Mouse (Mus musculus) testis, postnatal 10 days (tissue): ENCODE data around the gene Amh.

ENCODE experiments used
- DNase-seq: peaks from one replicate; pipeline ENCODE4 v3.0.0; 2021; ENCODE audit warnings: low spot score

Gene Amh

DNA sequence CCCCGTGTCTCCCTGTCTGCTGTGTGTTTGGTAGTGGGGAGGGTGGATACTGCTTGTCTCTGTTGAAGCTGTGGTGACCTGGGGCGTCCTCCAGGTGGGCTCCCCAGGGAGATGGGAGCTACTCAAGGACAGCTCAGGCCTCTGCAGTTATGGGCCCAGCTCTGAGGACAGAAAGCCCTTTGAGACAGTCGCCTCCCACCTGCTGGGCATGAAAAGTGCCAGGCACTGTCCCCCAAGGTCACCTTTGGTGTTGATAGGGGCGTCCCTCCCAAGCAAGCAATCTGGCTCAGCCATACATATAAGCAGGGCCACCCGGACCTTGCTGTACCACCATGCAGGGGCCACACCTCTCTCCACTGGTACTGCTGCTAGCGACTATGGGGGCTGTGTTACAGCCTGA lies at the start of gene Amh:
Gene Amh, plus strand, starts transcription at position 328 of the 400 bp plus-strand sequence.
- peak; percentile 69 for DNase-seq

DNA sequence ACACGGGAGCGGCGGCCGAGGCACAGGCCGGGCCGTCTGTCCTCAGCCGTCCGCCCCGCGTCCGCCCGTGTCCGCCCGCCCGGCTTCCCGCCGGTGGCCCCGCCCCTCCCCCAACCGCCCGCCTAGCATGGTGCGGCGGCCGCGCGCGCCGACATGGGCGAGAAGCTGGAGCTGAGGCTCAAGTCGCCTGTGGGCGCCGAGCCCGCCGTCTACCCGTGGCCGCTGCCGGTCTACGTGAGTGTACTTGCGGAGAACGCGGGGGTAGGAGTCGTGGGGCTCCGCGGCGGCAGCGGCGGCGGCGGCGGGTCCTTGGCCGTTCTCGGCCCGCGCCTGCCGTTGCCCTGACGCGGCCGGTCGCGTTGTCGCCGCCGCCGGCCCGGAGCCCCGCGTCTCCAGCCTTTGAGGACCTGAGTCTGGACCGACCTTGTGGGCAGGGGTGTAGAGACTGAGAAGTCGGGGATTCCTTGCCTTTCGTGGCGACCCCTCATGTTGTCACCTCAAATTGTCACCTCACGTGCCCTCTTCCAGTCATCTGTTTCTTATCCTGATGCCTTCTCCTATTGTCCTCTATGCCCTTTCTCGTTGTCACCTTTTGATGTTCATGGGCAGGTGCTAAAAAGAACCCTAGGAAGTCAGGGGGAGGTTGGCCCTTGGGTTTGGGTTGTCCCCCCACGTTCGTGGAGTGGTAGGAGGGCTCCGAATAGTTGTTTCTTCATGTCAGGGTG lies 49.6 kb upstream of the Amh start:
- no peak for DNase-seq

DNA sequence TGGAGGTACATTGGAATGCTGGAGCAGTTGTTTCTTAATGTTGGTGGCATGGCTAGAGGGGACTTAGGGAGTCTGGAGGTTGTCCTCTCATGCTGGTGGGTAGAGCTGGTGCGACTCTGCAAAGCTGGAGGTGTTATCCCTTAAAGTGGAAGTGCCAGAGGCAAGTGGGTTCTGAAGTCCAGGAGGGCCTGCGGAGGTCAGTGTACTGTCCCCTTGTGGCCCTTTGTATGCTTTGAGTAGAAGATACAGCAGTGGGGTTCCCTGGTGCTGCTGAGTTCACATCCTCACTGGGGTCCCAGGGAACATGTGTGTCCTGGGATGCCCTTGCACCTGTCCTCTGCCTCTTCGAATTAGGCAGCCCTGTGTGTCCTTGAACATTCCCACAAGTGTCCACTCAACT lies 48.9 kb upstream of the Amh start:
- no peak for DNase-seq

DNA sequence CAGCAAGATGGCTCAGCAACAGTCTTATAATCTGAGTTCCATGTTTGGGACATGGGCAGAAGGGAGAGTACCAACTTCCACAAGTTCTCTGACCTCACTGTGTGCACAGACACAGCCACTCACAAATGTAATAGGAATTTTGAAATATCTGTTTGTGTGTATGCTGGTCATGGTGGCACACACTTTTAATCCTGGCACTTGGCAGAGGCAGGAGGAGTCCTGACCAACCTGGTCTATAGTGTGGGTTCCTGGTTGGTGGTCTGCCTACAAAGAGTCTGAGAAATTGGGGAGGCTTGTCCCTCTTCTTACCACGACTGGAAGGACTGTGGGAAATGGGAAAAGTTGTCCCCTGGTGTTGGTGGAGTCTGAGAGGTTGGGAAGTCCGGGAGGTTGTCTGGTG lies 48.5 kb upstream of the Amh start:
- no peak for DNase-seq

DNA sequence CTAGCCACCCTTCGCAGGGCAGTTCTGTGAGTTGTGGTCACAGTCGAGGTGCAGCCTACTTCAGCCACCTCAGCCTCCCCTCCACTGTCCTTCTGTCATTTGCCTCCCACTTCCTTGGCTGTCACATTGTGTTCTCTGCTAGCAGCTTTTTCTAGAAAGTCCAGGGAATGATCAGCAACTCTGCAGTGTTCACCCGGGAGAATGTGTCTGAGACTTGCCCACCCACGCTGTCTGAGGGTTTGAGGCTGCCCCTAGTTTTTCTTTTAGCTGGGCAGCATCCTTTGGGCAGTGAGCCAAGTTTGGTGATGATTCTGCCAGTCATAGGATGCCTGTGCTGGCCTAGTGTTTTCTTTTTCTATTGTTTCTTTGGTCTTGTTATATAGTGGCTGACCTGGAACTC lies 48.1 kb upstream of the Amh start:
- DNase-seq, result peak; percentile 63

DNA sequence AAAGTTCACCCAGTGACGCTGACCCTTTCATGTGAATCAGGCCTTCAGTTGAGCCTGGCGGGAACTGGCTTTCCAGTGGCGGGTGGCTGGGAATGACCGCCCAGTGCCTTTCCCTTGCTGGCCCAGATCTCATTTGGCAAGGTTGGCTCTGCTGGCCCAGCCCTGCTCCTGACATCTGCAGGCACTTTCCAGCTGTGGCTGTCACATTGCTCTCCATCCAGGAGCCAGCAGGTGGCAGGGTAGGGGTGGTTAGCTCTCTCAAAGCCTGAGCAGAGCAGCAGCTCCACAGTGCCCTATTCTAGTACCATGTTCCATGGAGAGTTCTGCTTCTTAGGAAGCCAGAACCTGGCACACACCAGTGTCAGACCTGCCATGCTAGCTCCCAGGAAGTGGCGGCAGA lies 47.3 kb upstream of the Amh start:
- DNase-seq, result peak; percentile 79

DNA sequence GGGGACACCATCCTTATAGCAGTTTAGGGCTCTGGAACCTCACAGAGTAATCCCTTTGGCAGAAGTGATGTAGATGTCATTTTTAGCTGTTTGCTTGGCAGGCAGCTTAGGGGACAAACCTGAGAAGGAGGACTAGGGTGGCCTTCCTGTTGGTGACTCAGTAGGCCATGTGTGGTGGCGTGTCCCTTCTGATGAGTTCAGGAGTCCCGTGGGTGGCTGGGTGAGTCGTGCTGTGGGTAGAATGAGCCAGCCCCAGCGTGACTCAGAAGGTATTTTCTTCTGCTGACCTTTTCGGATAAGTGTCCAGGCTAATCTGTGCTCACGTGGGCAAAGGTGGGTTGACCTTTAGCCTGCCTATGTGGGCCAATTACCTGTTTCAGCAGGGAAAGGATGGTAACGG lies 46.4 kb upstream of the Amh start:
- DNase-seq, result no peak

DNA sequence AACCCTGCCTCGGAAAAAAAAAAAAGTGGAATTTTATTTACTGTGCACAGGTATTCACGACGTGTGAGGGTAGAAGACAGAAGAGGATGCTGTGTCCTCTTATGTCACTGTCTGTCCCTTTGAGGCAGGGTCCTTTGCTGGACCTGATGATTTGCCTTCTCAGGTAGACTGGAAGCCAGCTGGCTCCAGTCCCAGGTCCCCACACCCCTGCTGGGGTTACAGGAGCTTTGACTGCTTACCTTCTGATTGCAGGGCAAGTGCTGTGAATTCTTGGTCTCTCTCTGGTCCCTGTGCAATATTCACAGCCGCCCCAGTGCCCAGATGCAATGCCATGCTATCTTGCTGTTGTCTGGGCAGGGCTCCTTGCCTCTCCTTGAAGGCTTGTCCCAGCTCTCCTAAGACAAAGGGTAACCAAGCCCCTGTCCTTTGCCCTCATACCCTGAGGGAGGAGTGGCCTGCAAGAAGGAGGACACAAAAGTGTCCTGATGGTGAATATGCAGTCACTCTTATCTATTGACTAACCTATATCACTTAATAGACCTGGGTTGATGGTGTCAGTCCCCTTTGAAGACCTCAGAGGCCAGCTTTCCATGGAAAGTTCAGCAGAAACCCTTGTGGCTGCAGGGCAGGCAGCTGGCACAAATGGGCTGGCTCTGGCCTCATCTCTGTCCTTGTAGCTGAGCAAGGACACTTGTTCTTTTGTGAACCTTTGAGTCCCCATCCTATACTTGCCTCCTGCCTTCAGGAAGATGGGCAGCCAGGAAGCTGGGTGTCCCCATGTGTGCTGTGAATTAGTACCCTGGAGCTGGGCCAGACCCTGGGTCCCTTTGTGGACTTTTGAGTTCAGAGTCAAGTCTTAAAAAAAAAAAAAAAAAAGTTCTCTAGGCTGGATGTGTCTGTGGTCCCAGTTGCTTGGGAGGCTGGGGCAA lies 44.2 kb upstream of the Amh start:
- no peak for DNase-seq

DNA sequence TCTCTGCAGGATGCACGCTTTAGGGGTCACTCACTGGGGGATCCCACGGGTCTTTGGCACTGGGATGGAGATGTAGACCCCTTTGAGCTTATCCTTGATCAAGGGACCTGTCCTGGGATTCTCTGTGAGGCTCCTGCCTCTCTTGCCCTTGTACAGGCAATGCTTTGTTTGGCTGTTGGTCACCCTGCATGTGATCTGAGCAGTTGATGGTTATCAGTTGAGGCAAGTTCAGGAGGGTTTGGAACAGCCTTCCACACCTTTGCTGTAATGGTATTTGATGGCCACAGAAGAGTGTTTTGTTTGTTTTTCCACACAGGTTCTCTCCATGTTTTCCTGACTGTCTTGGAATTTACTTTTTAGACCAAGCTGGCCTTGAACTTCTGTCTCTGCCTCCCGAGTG lies 43.2 kb upstream of the Amh start:
- DNase-seq, result no peak

DNA sequence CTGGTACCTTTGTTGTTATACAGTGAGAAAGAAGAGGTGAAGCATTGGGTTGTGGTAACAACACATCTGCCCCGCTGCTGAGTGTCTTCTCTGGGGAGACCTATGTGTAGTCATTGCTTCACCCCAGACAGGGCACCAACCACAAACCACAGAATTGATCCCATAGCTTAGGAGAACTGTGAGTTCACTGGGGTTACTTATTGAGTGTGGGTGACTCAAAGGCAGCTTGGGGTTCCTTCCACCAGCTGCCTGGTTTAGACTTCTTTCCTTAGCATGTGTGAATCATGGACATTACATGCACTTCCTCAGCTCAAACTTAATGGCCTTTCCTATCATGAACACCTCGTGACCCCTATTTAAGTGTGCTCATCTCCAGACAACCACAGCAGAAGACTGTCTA lies 41.5 kb upstream of the Amh start:
- no peak for DNase-seq

DNA sequence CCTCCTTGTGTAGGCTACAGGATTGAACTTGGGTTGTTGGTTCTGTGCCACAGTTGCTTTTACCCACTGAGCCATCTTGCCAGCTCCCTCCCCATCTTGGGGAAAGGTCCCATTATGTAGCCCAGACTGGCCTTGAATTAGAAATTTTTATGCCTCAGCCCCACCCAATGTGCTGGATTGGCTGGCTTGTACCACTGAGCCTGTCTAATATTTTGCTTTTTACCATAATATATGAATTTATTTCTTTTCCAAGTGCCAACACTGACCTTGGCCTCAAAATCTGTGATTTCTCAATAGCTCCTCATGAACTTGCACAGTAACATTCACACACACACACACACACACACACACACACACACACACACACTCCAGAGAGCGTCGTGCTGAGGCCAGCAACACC lies 39.3 kb upstream of the Amh start:
- DNase-seq, result no peak

DNA sequence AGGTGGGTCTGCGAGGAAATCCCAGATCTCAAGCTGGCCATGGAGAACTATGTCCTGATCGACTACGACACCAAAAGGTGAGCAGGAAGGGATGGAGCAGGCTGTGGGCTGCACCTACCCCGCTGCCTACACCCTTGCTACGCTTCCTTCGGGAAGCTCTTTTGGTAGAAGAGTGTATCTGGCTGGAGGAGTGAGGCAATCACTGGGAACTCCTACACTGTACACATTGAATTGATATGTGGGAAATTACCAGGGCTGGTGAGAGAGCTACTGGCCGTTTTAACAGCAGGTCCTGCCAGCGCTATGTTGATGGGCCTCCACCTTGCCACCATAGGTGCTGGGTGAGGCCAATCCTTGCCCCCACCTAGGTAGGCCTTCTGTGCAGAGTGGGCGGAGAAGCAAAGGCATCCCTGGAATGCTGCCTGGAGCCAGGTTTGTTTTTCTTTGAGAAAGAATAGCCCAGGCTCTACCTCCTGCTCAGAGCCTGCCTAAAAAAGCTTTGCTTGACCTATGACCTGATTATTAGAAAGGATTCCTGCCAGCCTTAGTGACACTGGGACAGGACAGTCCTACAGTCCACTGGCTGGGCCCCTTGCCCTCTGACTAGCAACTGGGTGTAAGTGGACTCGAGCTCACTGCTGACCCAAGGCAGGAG lies 38.8 kb upstream of the Amh start:
- no peak for DNase-seq

DNA sequence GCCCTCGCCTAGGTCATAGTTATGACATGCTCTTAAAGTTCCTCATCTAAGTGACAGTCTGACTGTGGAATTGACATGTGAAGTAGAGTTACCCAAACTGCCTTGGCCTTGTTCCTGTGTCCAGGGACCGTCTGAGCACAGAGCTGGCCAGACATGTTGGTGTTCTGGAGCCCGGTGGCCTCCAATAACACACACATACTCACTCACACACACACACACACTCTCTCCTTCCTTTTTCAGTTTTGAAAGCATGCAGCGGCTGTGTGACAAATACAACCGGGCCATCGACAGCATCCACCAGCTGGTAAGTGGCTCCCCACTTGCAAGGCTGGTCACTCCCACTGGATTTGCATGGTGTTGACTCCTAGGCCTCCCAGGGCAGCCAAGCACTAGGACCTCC lies 36.7 kb upstream of the Amh start:
- no peak for DNase-seq

DNA sequence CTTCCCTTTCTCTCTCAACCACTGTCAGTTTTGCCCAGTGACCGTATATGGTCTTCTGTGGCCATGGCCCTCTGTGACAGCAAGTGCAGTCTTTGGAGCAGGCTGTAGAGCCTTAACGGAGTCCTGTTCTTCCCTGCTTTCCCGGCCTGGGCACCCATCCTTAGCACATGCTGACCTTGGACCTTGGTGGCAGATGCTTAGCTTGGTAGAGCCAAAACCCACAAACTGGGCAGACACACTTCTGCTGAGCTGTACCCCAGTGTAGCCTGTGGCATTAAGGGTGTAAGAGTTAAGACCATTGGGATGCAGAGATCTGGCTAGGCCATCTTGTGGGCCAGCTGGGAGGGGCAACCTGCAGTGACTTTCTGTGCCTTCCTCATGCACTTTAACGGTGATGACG lies 31.2 kb upstream of the Amh start:
- no peak for DNase-seq

DNA sequence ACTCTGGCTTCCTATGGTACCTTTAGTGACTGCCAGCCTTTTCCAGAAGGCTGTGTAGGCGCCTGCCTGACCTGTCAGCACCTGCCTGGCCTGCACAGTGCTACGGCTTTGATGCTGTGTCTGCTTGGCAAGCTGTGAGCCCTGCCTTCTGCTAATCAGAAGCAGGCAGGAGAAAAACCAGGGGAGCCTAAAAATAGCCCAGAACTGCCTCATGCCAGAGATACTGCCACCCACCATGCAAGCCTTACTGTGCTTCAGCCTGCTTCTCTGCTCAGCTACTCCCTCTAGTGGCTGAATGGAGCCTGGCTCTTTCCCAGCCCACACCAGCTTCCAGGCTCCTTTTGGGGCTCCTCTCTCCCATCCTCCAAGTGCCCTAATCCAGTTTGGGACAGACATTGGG lies 30.5 kb upstream of the Amh start:
- DNase-seq, result peak; percentile 87

DNA sequence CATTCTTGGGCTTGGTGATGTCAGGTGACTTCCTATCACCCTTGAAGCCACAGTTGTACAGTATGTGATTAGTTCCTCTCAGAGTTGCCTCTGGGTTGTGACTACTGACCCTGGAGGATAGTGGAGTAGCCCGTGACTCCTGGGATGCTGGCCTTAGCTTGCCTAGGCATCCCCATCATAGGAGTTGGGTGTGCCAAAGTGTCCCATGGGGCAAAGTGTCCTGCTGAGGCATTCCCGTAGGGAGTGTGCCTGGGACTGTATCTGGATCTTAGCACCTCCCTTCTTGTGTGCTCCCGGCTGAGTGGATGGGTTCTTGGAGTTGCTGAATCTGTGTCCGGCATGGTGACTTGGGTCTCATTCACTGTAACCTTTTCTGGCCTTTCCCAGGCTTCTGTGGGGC lies 30.1 kb upstream of the Amh start:
- no peak for DNase-seq

DNA sequence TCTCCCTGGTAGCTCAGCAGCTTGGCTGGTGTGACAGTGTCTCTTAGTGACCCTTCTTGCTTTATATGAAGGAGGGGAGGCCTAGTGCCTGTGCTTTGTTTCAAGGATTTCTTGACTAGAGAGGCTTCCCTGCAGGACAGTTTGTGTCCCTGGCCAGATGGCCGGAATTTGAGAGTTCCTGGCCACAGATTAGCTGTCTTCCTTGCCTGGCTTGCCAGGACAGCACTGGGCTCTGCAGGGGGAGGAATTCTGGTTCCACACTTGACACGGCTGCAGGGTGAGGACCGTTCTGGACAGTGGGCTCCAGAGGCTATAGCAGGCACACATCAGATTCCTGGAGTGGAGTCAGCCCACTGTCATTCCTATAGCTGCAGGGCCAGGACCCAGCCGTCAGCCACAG lies 29.3 kb upstream of the Amh start:
- no peak for DNase-seq

DNA sequence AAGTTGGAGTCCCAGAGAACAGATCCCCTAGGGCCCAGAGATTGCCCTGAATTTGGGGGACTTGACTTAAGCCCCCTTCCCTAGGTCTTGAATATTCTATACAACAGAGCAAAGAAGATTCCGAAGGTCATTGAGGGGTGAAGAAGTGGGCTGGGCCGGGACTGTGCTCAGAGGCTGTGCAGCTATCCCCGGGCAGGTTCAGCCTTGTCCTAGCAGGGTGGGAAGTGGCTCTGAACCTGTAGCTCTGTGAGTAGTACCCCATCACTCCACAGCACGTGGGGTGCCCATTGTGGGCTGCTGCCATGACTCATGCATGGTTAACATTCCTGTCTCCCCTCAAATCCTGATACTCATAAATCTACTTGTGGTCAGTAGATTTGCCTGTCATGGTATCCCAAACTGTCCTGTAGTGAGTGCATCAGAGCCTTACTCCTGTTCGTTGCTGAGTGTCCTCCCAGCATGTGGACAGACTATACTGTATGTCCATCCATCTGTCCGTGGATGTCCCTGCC lies 28.6 kb upstream of the Amh start:
- DNase-seq, result no peak

DNA sequence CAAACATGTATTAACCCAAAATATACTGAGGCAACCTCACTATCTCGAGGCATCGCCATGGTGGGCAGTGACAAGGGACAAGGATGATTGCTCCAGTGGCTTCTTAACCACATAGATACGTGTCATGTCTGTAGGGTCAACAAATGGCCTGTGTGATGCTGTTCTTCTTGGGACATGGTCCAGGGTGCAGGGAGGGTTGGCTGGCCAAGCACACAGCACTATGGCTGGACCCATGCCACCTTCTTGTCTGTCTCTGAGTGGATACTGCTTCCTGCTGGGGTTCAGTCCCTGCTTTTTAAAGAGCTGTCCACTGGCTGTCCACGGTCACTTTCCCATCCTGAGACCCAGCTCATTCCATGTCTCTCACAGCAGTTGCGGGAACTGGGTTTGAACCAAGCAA lies 27.9 kb upstream of the Amh start:
- DNase-seq, result no peak

DNA sequence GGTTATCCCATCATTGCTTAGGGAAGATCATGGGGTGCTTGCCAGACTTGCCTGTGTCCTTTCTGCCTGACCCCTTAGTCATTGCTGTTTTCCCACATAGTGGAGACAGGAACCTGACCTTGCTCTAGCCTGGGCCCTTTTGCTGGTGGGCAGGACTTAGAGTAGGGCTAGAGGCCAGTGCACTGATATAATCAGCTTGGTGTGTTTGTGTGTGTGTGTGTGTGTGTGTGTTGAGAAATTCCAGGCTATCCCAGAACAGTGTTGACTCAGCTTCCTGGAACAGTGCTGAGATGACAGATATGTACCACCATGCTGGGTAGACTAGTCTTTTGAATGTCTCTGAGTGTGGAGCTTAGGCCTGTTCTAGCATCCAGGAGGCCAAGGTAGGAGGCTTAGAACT lies 25.5 kb upstream of the Amh start:
- DNase-seq, result no peak

DNA sequence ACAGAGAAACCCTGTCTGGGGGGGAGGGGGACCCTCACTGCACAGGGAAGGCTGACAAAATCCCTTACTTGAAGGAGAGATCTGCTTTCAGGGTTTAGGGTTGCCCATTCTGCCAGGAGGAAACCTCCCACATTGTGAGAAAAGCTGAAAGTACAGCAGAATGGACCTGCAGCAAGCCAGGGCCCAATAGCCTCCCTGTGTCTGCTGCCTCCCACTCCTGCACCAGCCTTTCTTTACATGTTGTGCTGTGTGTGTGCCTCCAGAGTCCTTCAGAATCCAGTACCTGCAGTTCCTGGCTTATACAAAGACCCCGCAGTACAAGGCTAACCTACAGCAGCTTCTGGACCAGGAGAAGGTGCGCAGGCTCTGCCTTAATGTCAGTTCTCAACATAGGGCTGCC lies 20.7 kb upstream of the Amh start:
- DNase-seq, result no peak

DNA sequence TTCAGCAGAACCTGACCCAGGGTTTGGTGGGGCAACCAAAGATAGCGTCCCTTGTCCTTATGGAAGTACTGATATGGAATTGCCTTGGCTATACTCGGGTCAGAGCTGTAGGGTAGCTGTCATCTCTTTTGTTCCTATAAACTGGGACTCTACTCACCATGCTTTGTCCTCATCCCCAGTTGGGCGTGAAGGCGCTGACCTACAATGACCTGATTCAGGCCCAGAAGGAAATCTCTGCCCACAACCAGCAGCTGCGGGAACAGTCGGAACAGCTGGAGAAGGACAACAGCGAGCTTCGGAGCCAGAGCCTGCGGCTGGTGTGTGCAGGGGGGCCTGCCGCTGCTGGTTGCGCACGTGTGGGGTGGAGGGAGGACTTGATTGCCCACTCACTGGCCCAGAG lies 20.2 kb upstream of the Amh start:
- DNase-seq, result no peak

DNA sequence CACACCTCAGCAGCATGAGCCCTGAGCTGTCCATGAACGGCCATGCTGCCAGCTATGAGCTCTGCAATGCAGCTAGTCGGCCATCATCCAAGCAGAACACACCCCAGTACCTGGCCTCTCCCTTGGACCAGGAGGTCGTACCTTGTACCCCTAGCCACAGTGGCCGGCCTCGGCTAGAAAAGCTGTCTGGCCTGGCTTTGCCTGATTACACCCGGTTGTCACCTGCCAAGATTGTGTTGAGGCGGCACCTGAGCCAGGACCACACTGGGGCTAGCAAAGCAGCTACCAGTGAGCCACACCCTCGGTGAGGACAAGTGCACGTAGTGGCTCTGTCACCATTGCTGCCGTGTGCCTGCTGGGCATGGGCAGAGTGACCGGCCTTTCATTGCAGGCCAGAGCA lies 19.1 kb upstream of the Amh start:
- no peak for DNase-seq
